8 mouse cellular contexts compared by ENCODE assay signal in genomic region chr17:35517526-35517925, GRCm38 (mm10). TPM values are rescaled to one million over a fixed set of nuclear protein-coding genes. Genes with fewer than 3 reads are reported as not detected.
DNase-seq lines count a peak whose midpoint lies in the region; ATAC-seq and TF ChIP-seq lines count a peak whose summit lies in the region.

No protein-coding gene starts in this region.

- intact Hi-C loops in heart, postnatal 25 days (cut with DNase I), result no loop called here

- no peak for TF ChIP-seq EP300 in liver, postnatal 0 days (IDR thresholded peaks at IDR 0.05; ENCODE audit: low read depth)

- H3K4me2 ChIP-seq in heart, embryonic 15.5 days, result peak overlapping the region; percentile 78
- H3K4me2 ChIP-seq in liver, postnatal 0 days (ENCODE audit: low read depth, low read length), result peak overlapping the region; percentile 98

- peak overlapping the region; percentile 67 for H3K9ac ChIP-seq in heart, embryonic 15.5 days
- peak overlapping the region; percentile 72 for H3K9ac ChIP-seq in liver, postnatal 0 days (replicated peaks)

- 0 out of 2 replicates have a peak, but pooled peaks cover 1% of the 10 kb centered on the region for H3K36me3 ChIP-seq in heart, embryonic 15.5 days
- H3K36me3 ChIP-seq in liver, postnatal 0 days (replicated peaks; ENCODE audit: insufficient read depth, low read length), result peaks cover 17% of the 10 kb centered on the region

- ATAC-seq in heart, embryonic 15.5 days (replicated peaks; ENCODE audit: insufficient number of reproducible peaks, insufficient read depth, low FRiP score, low read depth), result no peak
- no peak for ATAC-seq in liver, postnatal 0 days

- WGBS in heart, embryonic 15.5 days, result 6% methylated on average over 12 of the region's 12 CpGs
- 17% methylated on average over 12 of the region's 12 CpGs for WGBS in liver, postnatal 0 days (ENCODE audit: insufficient replicate concordance)

- peak overlapping the region; percentile 41 for H3K27ac ChIP-seq in heart, embryonic 15.5 days
- peak overlapping the region; percentile 66; the same call in 1 of the 2 replicates for H3K27ac ChIP-seq in liver, postnatal 0 days (ENCODE audit: low read depth)

- no peaks in the 10 kb centered on the region for H3K27me3 ChIP-seq in heart, embryonic 15.5 days
- H3K27me3 ChIP-seq in liver, postnatal 0 days (ENCODE audit: insufficient read depth, low read length), result no peaks in the 10 kb centered on the region

- H3K9me3 ChIP-seq in heart, embryonic 15.5 days (replicated peaks), result no peaks in the 10 kb centered on the region
- H3K9me3 ChIP-seq in liver, postnatal 0 days (ENCODE audit: low read length), result no peaks in the 10 kb centered on the region

- peak overlapping the region; percentile 81 for H3K4me3 ChIP-seq in heart, embryonic 15.5 days
- peak overlapping the region; percentile 76 for H3K4me3 ChIP-seq in liver, postnatal 0 days (ENCODE audit: low read depth, low read length)

- peak; percentile 29 to 31 for DNase-seq in heart, adult 18-20 months
- no peak for DNase-seq in heart, postnatal 25 days (ENCODE audit: low spot score)
- DNase-seq in Muller cell, postnatal 12 days (ENCODE audit: inconsistent ontology term), result peak; percentile 33
- DNase-seq in liver, postnatal 0 days, result no peak
- DNase-seq in ovary, postnatal 10 days (ENCODE audit: low spot score), result no peak
- DNase-seq in cerebellum, adult 9-10 months, result no peak
- DNase-seq in yolk sac, embryonic 10.5 days (ENCODE audit: low spot score), result no peak

- no peak for TF ChIP-seq CTCF in liver, postnatal 0 days (IDR thresholded peaks at IDR 0.05; ENCODE audit: low read depth)

- peaks cover 34% of the 10 kb centered on the region for H3K4me1 ChIP-seq in heart, embryonic 15.5 days (replicated peaks)
- peaks cover 22% of the 10 kb centered on the region for H3K4me1 ChIP-seq in liver, postnatal 0 days (ENCODE audit: insufficient read depth)

RNA-seq across cellular contexts. Expression of gene Cchcr1, which starts 0.6 kb away (rescaled TPM):
- total RNA-seq in heart, adult 18-20 months (2021), result 1 to 10 TPM; 1.9 to 4.0 TPM
- 1 to 10 TPM; 2.2 to 2.8 TPM for total RNA-seq in heart, postnatal 25 days (2021)
- 12.8 and 15.4 TPM in 2 replicates for polyA plus RNA-seq in heart, embryonic 15.5 days (2015; fragmentation: Nextera tagmentation; extraction: Ambion mirVana)
- 3.0 and 3.5 TPM in 2 replicates for polyA plus RNA-seq in liver, postnatal 0 days (2015; fragmentation: Nextera tagmentation; extraction: Ambion mirVana)

RNA-seq across cellular contexts. Expression of gene Tcf19, which starts 0.9 kb away (rescaled TPM):
- 1 to 10 TPM; 1.5 to 2.1 TPM for total RNA-seq in heart, adult 18-20 months (2021)
- 1 to 10 TPM; 3.1 to 3.5 TPM for total RNA-seq in heart, postnatal 25 days (2021)
- 51.8 and 63.3 TPM in 2 replicates for polyA plus RNA-seq in heart, embryonic 15.5 days (2015; fragmentation: Nextera tagmentation; extraction: Ambion mirVana)
- polyA plus RNA-seq in liver, postnatal 0 days (2015; fragmentation: Nextera tagmentation; extraction: Ambion mirVana), result 19.6 and 20.6 TPM in 2 replicates

RNA-seq across cellular contexts. Expression of gene Pou5f1, which starts 11.7 kb away (rescaled TPM):
- total RNA-seq in heart, adult 18-20 months (2021), result not detected
- total RNA-seq in heart, postnatal 25 days (2021), result not detected
- not detected in 2 replicates for polyA plus RNA-seq in heart, embryonic 15.5 days (2015; fragmentation: Nextera tagmentation; extraction: Ambion mirVana)
- not detected in 2 replicates for polyA plus RNA-seq in liver, postnatal 0 days (2015; fragmentation: Nextera tagmentation; extraction: Ambion mirVana)

RNA-seq across cellular contexts. Expression of gene Psors1c2, which starts 15.5 kb away (rescaled TPM):
- total RNA-seq in heart, adult 18-20 months (2021), result not detected
- not detected for total RNA-seq in heart, postnatal 25 days (2021)
- polyA plus RNA-seq in heart, embryonic 15.5 days (2015; fragmentation: Nextera tagmentation; extraction: Ambion mirVana), result 1.8 and 2.3 TPM in 2 replicates
- polyA plus RNA-seq in liver, postnatal 0 days (2015; fragmentation: Nextera tagmentation; extraction: Ambion mirVana), result 0.13 TPM in 1 of 2 replicates, not detected in the other

RNA-seq across cellular contexts. Expression of gene Cdsn, which starts 34.4 kb away (rescaled TPM):
- total RNA-seq in heart, adult 18-20 months (2021), result under 1 TPM; 0.27 to 0.28 TPM
- total RNA-seq in heart, postnatal 25 days (2021), result under 1 TPM; 0.26 to 0.28 TPM
- 0.47 and 0.59 TPM in 2 replicates for polyA plus RNA-seq in heart, embryonic 15.5 days (2015; fragmentation: Nextera tagmentation; extraction: Ambion mirVana)
- polyA plus RNA-seq in liver, postnatal 0 days (2015; fragmentation: Nextera tagmentation; extraction: Ambion mirVana), result not detected in 2 replicates

Comparison
In these comparisons a context has a peak if more than half of its experiments do, and no peak if none do; other contexts are left out.
1. DNase-seq: peak in heart, adult 18-20 months (2 of 2) and Muller cell, postnatal 12 days (single experiment); none in heart, postnatal 25 days (single experiment), liver, postnatal 0 days (single experiment), ovary, postnatal 10 days (single experiment), cerebellum, adult 9-10 months (single experiment) and yolk sac, embryonic 10.5 days (single experiment).